Mouse (Mus musculus) c-Kit-positive CD71-positive TER-119-negative erythroid progenitor cells, embryonic 14.5 days (primary cell): ENCODE measurements around the gene Dusp11.
A peak's percentile ranks its signal among the peaks of the same experiment; 100 is the strongest.
"Not testable (repeated sequence)": the region's sequence is repeated elsewhere in the genome, so short reads cannot be mapped to it uniquely, and the experiment has no call there.

Experiments
- DNase-seq: peaks from one replicate; pipeline ENCODE4 v3.0.0-alpha.2; 2013; ENCODE audit warnings: low read depth

Gene Dusp11

DNA sequence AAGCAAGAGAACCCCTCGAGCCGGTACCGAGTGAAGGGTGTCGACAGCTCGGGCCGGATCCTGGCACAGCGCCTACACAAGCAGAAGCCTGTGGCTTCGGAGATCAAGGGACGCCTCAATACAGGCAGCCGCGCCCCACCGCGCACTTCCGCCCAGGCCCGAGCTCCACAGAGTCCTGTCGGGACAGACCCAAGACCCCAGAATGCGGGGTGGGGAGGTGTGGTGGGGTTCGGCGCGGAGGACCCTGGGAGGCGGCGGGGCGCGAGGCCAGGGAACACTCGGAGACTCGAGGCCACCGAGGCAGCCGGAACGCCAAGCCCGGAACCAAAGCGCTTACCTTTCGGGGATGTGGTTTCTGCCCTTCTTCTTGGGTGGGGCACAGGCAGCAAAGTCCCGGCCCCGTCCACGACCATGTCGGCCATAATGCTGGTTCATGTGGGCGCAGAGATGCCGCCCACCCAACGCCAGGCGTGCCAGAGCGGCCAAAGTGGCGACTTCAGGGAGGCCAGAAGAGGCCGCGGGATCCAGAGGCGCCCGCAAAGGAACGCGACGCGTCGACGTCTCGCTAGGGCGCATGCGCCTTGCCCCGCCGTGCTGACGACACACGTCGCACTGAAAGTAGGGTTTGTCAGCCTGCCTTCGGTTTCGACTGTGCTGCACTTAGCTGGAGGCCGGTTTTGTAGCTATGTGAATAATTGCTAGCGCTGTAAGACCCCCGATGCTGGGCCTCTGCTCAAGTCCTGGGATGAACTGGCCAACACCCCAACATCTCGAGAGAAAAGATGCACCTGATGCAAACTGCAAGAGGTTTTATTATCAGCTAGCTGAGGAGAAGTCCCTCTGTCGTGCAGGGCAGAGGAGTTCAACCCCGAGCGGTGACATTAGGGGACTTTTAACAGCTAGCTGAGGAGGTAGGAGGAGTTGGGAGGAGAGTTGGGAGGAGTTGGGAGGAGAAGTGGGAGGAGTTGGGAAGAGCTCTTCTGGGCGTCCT is at the start of gene Dusp11:
Dusp11 (minus strand) TSS at position 567 of the 991 bp plus-strand sequence.
- peak; percentile 86 for DNase-seq

DNA sequence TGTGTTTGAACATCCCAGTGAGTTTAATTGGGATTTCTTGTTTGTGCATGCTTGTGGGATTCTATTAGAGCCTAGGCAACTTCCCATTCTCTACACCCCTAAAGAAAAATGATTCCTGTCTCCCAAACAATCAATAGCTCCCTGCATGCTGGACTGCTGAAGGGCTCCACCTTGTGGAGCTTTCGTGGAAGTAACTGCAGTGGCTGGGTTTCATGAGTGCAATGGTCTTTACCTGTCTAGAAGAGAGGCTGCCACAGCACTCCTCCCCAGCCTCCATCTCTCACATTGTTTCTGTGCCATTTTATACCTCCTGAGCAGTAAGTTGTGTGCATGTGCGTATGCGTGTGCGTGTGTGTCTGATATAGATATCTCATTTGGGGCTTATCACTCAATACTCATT is 48.5 kb upstream of the Dusp11 start:
- DNase-seq, result peak; percentile 53

DNA sequence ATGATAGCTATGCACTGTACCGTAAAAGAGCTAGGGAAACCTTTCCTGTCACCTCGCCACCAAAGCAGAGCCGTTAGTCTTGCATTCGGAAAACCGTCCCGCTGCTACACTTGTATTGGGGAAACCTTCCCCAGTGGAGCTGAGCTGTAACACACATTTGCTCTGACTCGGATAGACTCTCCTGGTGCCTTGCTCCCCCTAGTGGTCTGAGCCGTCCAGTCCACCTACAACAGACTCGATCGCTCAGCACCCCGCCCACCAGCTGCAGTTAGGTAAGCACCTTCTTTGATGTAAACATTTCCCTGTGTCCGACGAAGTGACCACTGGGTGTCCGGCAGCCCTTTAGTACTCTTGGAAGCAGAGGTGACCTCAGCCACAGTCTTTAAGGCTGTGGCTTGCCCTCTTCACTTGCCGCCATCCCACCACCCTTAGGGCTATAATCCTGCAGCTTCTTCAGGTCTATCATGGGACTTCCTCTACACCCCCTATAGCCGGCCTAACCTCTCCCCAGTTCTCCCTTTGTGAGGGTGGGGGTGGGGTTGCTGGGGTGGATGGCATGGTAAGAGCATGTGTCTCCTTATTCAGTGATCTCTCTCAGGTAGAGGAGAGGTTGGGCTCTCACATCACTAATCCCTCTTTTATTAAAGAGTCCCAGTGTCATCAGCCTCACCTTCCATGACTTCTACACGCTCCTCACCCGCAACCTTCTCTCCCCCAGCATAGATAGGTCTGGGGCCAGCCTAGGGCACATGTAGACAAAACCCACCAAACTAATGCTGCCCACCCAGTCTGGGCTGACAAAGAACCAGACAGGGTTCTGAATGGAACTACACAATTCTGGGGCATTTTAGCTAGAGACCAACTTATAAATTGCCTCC is 43.0 kb upstream of the Dusp11 start:
- peak; percentile 78 for DNase-seq

DNA sequence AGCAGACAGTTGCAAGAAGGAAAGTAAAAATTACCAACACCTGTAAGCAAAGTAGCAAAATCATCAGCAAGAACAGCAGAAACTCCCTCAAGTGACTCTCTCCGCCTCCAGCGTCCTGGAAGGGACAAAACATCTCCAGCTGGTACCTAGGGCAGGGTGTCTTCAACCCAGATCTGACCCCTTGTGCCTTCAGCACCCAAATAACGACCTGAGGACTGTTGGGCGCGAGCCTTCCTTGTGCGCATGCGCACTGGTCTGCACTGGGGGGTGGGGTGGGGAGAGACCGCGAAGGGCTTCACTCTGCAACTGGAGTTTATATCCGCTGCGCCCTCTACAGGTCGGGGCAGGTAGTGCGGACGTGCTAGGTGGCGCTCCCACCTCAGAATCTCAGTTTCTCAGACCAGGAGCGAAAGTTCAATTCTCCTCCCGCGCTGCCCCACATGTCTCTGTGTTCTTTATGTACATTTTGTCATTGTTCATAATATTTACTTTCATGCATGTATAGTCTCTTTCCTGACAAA is 42.0 kb upstream of the Dusp11 start:
- peak; percentile 21 for DNase-seq

DNA sequence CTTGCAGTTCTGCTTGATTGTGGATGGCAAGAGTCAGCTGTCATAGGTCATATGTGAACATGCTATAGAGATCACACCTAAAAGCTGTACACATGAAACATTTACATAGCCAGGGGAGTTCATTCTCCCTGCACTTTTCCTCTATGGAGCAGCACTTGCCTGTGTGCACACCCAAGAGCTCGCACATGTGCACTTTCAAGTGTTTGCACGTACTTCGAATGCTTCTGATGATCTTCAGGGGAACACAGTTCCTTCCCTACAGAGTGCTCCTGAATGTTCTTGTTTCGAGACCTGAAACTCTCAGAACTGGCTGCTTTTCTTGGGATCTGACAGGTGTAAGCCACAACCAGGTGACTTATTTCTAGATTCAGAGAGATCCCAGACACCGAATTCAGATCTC is 29.3 kb upstream of the Dusp11 start:
- DNase-seq, result not testable (repeated sequence)

GRCm38 (mm10) chr6:85989570-85989969 is 28.1 kb upstream of the Dusp11 start:
- not testable (repeated sequence) for DNase-seq

DNA sequence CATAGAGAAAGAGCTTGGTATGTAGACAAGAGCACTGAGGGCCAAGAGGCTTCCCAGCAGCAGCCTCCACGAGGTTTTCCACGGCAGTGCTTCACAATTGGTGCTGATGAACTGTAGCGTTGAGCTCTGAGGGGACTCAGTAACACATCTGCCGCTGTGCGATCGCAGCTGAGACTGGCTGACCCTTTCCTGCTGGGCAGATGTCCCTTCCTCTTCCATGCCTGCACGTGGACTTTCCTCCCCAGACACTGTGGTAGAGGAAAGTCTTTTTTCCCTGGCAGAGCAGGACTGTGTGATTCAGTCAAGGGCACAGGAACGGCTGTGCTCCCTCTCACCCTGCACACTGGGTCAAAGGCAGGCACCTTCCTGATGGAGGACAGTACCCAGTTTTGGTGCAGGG is 22.9 kb upstream of the Dusp11 start:
- DNase-seq, result no peak

- DNase-seq, result not testable (repeated sequence)
Observed at GRCm38 (mm10) chr6:85978736-85979135, 17.3 kb upstream of the Dusp11 start.

GRCm38 (mm10) chr6:85976242-85976641 is 14.8 kb upstream of the Dusp11 start:
- no peak for DNase-seq

- DNase-seq, result no peak
Observed at GRCm38 (mm10) chr6:85975761-85976160, 14.3 kb upstream of the Dusp11 start.

GRCm38 (mm10) chr6:85974941-85975617 is 13.6 kb upstream of the Dusp11 start:
- no peak for DNase-seq

DNA sequence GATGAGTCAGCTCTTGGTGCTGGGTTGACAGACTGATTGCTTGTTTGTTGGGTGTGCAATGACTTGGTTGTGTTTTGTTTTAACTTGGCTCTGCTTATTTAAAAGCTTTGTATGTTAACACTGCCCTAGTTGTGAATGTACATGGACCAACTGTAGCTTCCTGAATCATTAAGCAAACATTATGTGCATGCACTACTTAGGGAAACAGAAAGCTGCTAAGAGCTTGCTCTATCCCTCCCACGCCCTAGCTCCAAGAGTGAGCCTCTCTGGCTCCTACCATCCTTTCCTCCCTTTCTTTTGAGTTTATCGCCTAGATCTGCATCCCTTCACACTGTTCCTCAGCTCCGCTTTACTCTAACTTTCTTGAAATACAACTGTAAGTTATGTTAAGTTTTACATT is 11.9 kb upstream of the Dusp11 start:
- no peak for DNase-seq

DNA sequence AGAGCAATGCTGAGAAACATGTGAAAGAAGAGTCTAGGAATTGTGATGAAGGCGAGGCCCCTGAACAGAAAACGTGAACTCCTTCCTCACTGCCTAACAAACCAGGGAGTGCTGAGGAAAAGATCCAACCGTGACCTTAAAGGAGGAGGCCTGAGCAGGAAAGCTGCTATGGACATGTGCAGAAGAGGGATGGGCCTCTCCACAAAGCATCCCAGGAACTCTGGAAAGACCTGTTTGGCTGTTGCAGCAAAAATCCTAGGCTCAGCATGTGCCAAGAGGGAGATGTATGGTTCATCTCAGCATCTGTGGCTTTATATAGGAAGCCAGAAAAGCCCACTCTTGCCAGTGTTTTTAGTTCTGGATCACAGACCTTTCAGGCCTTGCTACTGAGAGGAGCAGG is 11.2 kb upstream of the Dusp11 start:
- DNase-seq, result no peak

DNA sequence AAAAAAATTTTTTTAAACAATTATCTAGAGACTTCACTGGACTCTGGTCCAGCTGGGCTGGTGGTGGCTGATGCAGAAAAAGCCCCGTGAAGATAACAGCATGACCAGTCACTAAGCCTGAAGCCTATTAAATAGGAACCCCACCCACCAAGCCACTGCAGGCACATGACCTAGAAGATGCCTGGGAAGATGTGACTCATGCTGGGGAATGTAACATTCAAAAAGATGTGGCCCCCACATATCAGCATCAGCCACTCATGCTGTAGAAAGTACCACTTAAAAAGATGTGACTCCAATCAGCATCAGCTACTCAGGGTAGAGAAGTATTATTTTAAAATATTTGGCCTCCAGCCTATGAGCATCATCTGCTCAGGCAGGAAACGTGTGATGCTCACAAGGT is 8.4 kb upstream of the Dusp11 start:
- no peak for DNase-seq

DNA sequence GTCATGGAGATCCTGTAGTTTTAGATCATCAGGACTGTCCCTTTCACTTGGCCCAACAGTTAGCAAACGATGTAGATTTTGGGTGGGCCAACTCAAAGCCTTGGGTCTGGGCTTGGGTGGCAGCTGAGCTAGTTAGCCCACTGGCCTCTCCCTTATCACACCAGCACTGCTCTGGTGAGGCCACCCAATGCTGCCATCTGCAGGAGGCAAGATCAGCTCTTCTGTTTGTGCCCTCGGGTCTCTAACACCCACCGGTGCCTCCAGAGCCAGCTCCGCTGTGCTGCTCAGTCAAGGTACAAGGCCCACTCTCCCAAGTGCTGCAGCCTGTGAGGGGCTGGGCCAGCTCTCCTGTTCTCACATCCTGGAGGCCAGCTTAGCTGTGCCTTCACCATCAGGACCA is 5.2 kb upstream of the Dusp11 start:
- DNase-seq, result no peak

GRCm38 (mm10) chr6:85966081-85966480 is 4.6 kb upstream of the Dusp11 start:
- DNase-seq, result not testable (repeated sequence)

GRCm38 (mm10) chr6:85957581-85957980 is 3.9 kb downstream of the Dusp11 start:
- no peak for DNase-seq

GRCm38 (mm10) chr6:85948549-85948948 is 12.9 kb downstream of the Dusp11 start:
- DNase-seq, result no peak

GRCm38 (mm10) chr6:85942469-85942868 is 19.0 kb downstream of the Dusp11 start:
- no peak for DNase-seq

GRCm38 (mm10) chr6:85938701-85939100 is 22.8 kb downstream of the Dusp11 start:
- no peak for DNase-seq

GRCm38 (mm10) chr6:85936508-85937465 is 24.7 kb downstream of the Dusp11 start:
- DNase-seq, result peak; percentile 60
